Mouse (Mus musculus) adrenal gland, postnatal 25 days (tissue): ENCODE results near the gene Zbtb49. TPM values are rescaled to one million over a fixed set of nuclear protein-coding genes. Genes with fewer than 3 reads are reported as not detected.

Experiments used
- total RNA-seq: library from RNA; stranded (reverse); gene quantifications from 2 replicates; pipeline ENCODE4 v1.2.3, GENCODE M21; 2021

Zbtb49 gene
- total RNA-seq, 1 experiment from 2014 or later, result 12.0 TPM

Other genes with a start within 250 kb of the Zbtb49 start
- gene Stx18, start 181.7 kb downstream of the Zbtb49 start, total RNA-seq, result 30.4 and 32.7 TPM in 2 replicates
- gene Nsg1, start 60.5 kb downstream of the Zbtb49 start, total RNA-seq, result 59.3 and 70.9 TPM in 2 replicates
- gene Lyar, start within 50 bp of the Zbtb49 start, total RNA-seq, result 18.0 and 20.7 TPM in 2 replicates
- gene Tmem128, start 39.7 kb upstream of the Zbtb49 start, total RNA-seq, result 39.0 and 45.0 TPM in 2 replicates
- gene Otop1, start 55.5 kb upstream of the Zbtb49 start, total RNA-seq, result 24.7 and 25.0 TPM in 2 replicates
- not detected in 2 replicates for gene Drd5, start 98.9 kb upstream of the Zbtb49 start, total RNA-seq